Mouse (Mus musculus): ENCODE measurements at regions not wholly inside any gene's neighbourhood (a gene's known extent, or its start where the extent isn't known, plus 50 kb on each side); places are given as distances from the start of the nearest gene placed in this dataset.

DNA sequence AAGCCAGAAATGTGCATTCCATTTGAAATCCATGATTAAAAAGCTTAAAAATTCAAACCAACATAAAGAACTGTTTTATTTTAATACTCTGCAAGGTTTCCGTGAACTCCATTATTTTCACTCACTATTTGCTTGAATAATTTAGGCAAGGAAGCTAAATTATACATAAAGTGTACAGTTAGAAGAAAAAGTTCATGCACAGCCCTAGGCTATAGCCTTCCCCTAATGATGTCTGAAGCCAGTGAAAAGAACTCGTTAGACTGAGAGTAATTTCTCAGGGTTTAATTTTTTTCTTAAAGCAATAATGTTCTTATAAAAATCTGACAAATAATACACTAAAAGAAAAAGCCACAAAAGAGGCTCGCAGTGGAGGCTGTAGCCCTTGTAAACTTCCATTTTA, 141.4 kb upstream of the Meis1 start:
- no peak for TF ChIP-seq CTCF (IDR thresholded peaks at IDR 0.05; ENCODE audit: low read depth)
- TF ChIP-seq EP300 (IDR thresholded peaks at IDR 0.05; ENCODE audit: low read depth), result no peak
- Histone ChIP-seq H3K9me3 (ENCODE audit: control insufficient read depth, low read length) (no peaks in the 10 kb centered on the region), H3K4me3 (ENCODE audit: insufficient read depth in 1 of 2, low read depth in 2 of 2, low read length in 2 of 2) (no peak overlapping the region), H3K27me3 (ENCODE audit: control insufficient read depth, insufficient read depth, low read length) (no peaks in the 10 kb centered on the region), H3K4me1 (replicated peaks; ENCODE audit: control insufficient read depth in 2 of 2, insufficient read depth in 2 of 2, low read length in 1 of 2) (no peaks in the 10 kb centered on the region), H3K9ac (replicated peaks) (no peak overlapping the region), H3K27ac (no peak overlapping the region), H3K4me2 (ENCODE audit: low read depth) (no peak overlapping the region), H3K36me3 (replicated peaks; ENCODE audit: control insufficient read depth, insufficient read depth, low read depth) (no peaks in the 10 kb centered on the region)
- DNase-seq (ENCODE audit: low read depth in 3 of 3, low spot score in 3 of 3), result no peak
- no peak for ATAC-seq (ENCODE audit: insufficient read depth)
- WGBS (ENCODE audit: insufficient replicate concordance), result 41% methylated on average over 3 of the region's 3 CpGs

DNA sequence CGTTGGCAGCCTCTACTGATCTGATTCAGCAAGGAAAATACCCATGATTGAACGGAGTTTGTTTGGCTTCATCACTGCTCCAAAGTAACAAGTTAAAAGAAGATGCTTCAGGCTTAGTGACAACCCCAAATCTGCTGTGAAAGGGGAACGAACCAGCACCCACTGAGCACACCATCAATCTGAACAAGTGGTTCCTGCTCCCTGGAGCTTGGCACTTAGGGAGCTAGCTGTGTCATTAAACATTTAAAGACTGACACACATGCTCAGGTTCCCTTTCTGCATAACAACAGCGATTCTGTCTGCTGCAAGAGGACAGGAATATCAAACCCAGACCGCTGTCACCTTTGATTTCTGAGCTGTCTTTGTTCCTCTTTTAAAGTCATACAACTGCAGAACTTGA, 141.9 kb upstream of the Meis1 start:
- H3K36me3 ChIP-seq (replicated peaks; ENCODE audit: control insufficient read depth, insufficient read depth, low read depth), result no peaks in the 10 kb centered on the region
- ATAC-seq (ENCODE audit: insufficient read depth) (no peak), DNase-seq (ENCODE audit: low read depth in 3 of 3, low spot score in 3 of 3) (no peak)
- H3K4me2 ChIP-seq (ENCODE audit: low read depth), result no peak overlapping the region
- no peak overlapping the region for H3K9ac ChIP-seq (replicated peaks)
- no peaks in the 10 kb centered on the region for H3K4me1 ChIP-seq (replicated peaks; ENCODE audit: control insufficient read depth in 2 of 2, insufficient read depth in 2 of 2, low read length in 1 of 2)
- H3K27me3 ChIP-seq (ENCODE audit: control insufficient read depth, insufficient read depth, low read length), result no peaks in the 10 kb centered on the region
- H3K27ac ChIP-seq, result no peak overlapping the region
- H3K4me3 ChIP-seq (ENCODE audit: insufficient read depth in 1 of 2, low read depth in 2 of 2, low read length in 2 of 2), result no peak overlapping the region
- TF ChIP-seq CTCF (IDR thresholded peaks at IDR 0.05; ENCODE audit: low read depth), result no peak
- TF ChIP-seq EP300 (IDR thresholded peaks at IDR 0.05; ENCODE audit: low read depth), result no peak
- WGBS (ENCODE audit: insufficient replicate concordance), result 25% methylated on average over 5 of the region's 5 CpGs
- H3K9me3 ChIP-seq (ENCODE audit: control insufficient read depth, low read length), result no peaks in the 10 kb centered on the region

DNA sequence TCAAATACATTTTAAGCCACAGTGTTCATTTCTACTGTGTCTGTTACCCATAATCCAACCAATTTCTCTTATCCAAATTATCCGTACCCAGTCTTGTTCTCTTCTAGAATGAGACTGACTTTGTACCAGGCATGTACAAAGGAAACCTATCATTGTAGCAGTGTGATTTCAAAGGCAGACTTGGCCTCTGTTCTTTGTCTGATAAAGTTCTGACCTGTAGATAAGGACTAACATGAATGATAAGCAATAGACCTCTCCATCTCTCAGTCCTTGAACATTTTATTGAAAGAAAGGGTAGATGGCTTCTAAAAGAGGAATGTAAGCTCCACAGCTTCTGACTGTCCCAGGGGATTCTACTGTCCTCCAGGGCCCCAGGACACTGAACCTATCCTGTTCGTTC, 152.2 kb upstream of the Meis1 start:
- 67% methylated on average over 2 of the region's 2 CpGs for WGBS (ENCODE audit: insufficient replicate concordance)
- Histone ChIP-seq H3K4me3 (ENCODE audit: insufficient read depth in 1 of 2, low read depth in 2 of 2, low read length in 2 of 2) (no peak overlapping the region), H3K4me2 (ENCODE audit: low read depth) (no peak overlapping the region), H3K9ac (replicated peaks) (no peak overlapping the region), H3K27ac (no peak overlapping the region), H3K4me1 (replicated peaks; ENCODE audit: control insufficient read depth in 2 of 2, insufficient read depth in 2 of 2, low read length in 1 of 2) (no peaks in the 10 kb centered on the region), H3K27me3 (ENCODE audit: control insufficient read depth, insufficient read depth, low read length) (no peaks in the 10 kb centered on the region), H3K9me3 (ENCODE audit: control insufficient read depth, low read length) (no peaks in the 10 kb centered on the region), H3K36me3 (replicated peaks; ENCODE audit: control insufficient read depth, insufficient read depth, low read depth) (no peaks in the 10 kb centered on the region)
- ATAC-seq (ENCODE audit: insufficient read depth) (no peak), DNase-seq (ENCODE audit: low read depth in 3 of 3, low spot score in 3 of 3) (no peak)
- no peak for TF ChIP-seq CTCF (IDR thresholded peaks at IDR 0.05; ENCODE audit: low read depth)
- TF ChIP-seq EP300 (IDR thresholded peaks at IDR 0.05; ENCODE audit: low read depth), result no peak

DNA sequence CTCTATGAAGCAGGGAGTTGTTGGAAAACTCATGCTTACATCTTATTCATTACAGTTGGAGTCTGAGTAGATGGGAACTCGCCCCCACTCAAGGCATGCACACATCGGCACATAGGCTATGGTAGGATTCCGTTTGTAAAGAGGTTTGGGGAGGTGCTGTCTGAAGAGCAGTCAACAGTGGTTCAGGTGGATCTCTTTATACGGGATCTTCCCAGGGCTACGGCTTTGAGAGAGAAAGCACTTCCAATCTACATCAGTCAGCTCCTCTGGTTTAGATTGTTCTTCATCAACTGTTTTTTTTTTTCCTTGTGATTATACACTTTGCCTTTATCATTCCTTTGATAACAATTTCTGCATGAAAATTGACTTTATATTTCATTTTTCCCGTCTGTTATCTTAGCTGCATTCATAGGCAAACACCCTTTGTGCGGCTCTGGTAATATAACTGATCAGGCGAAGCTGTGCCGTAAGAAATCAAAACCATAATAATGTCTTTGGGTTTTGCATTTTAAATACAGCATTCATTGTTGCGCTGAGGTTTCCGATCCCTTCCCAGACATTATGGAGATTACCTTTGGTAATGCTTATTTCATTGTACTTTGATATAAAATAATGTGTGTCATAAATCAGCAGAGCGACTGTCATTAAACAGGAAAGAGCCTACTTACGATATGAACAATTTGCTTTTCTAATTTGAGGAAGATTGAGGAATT, 155.7 kb upstream of the Meis1 start:
- Histone ChIP-seq H3K27me3 (ENCODE audit: control insufficient read depth, insufficient read depth, low read length) (no peaks in the 10 kb centered on the region), H3K9ac (replicated peaks) (no peak overlapping the region), H3K4me3 (ENCODE audit: insufficient read depth in 1 of 2, low read depth in 2 of 2, low read length in 2 of 2) (no peak overlapping the region), H3K9me3 (ENCODE audit: control insufficient read depth, low read length) (no peaks in the 10 kb centered on the region), H3K4me2 (ENCODE audit: low read depth) (no peak overlapping the region), H3K4me1 (replicated peaks; ENCODE audit: control insufficient read depth in 2 of 2, insufficient read depth in 2 of 2, low read length in 1 of 2) (no peaks in the 10 kb centered on the region), H3K36me3 (replicated peaks; ENCODE audit: control insufficient read depth, insufficient read depth, low read depth) (no peaks in the 10 kb centered on the region), H3K27ac (no peak overlapping the region)
- ATAC-seq (ENCODE audit: insufficient read depth) (no peak), DNase-seq (ENCODE audit: low read depth in 3 of 3, low spot score in 3 of 3) (no peak)
- no peak for TF ChIP-seq CTCF (IDR thresholded peaks at IDR 0.05; ENCODE audit: low read depth)
- TF ChIP-seq EP300 (IDR thresholded peaks at IDR 0.05; ENCODE audit: low read depth), result no peak
- WGBS (ENCODE audit: insufficient replicate concordance), result 72% methylated on average over 13 of the region's 13 CpGs

DNA sequence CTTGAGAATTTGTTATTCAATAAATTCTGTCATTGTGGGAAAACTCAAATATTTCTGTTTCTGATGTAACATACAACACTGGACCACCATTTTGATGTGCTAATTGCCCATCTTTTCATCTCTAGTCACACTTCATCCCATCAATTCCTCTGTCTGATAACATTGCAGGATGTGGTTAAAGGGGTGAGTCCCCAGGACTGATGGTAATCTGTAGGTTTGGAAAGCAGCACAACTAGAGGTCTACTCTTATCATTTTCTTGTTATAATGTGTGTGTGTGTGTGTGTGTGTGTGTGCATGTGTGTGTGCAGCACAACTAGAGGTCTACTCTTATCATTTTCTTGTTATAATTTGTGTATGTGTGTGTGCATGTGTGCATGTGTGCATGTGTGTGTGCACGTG, 160.5 kb upstream of the Meis1 start:
- no peak for ATAC-seq (ENCODE audit: insufficient read depth)
- Histone ChIP-seq H3K36me3 (replicated peaks; ENCODE audit: control insufficient read depth, insufficient read depth, low read depth) (no peaks in the 10 kb centered on the region), H3K27me3 (ENCODE audit: control insufficient read depth, insufficient read depth, low read length) (no peaks in the 10 kb centered on the region), H3K4me3 (ENCODE audit: insufficient read depth in 1 of 2, low read depth in 2 of 2, low read length in 2 of 2) (no peak overlapping the region), H3K4me2 (ENCODE audit: low read depth) (no peak overlapping the region), H3K9ac (replicated peaks) (no peak overlapping the region), H3K27ac (no peak overlapping the region), H3K9me3 (ENCODE audit: control insufficient read depth, low read length) (no peaks in the 10 kb centered on the region), H3K4me1 (replicated peaks; ENCODE audit: control insufficient read depth in 2 of 2, insufficient read depth in 2 of 2, low read length in 1 of 2) (no peaks in the 10 kb centered on the region)
- no peak for DNase-seq (ENCODE audit: low read depth in 3 of 3, low spot score in 3 of 3)
- TF ChIP-seq EP300 (IDR thresholded peaks at IDR 0.05; ENCODE audit: low read depth) (no peak), CTCF (IDR thresholded peaks at IDR 0.05; ENCODE audit: low read depth) (no peak)
- 68% methylated on average over 1 of the region's 1 CpGs for WGBS (ENCODE audit: insufficient replicate concordance)

All from liver, embryonic 14.5 days (tissue).